8 mouse cellular contexts compared by ENCODE assay signal in genomic region chr7:122101747-122102244, GRCm38 (mm10). TPM values are rescaled to one million over a fixed set of nuclear protein-coding genes. Genes with fewer than 3 reads are reported as not detected.
DNase-seq lines count a peak whose midpoint lies in the region; ATAC-seq lines count a peak whose summit lies in the region.

Gene Ndufab1, minus strand, starts transcription at chr7:122101886.

- peaks cover 10% of the 10 kb centered on the region for H3K36me3 ChIP-seq in hindbrain, embryonic 15.5 days

- peak within 1 kb of the TSS; percentile 87 for H3K9ac ChIP-seq in hindbrain, embryonic 15.5 days

- H3K9me3 ChIP-seq in hindbrain, embryonic 15.5 days: no peaks in the 10 kb centered on the region

- H3K27me3 ChIP-seq in hindbrain, embryonic 15.5 days: no peaks in the 10 kb centered on the region

- peak within 1 kb of the TSS; percentile 81 for H3K27ac ChIP-seq in hindbrain, embryonic 15.5 days (replicated peaks)

- DNase-seq in T-cell, adult 2 months (ENCODE audit: low spot score): peak; percentile 82
- DNase-seq in cerebellum, postnatal 25 days: peak; percentile 95 to 96
- peak; percentile 84 to 88 for DNase-seq in frontal cortex, postnatal 36 days (ENCODE audit: low spot score in 2 of 2)
- DNase-seq in left cerebral cortex, adult 11 months (ENCODE audit: low spot score): peak; percentile 79
- peak; percentile 89 to 92 for DNase-seq in lung, postnatal 4 days
- DNase-seq in retina, postnatal 7 days (ENCODE audit: low read depth, low spot score): peak; percentile 82
- peak; percentile 84 for DNase-seq in urinary bladder, postnatal 14 days (ENCODE audit: low spot score)

- WGBS in hindbrain, embryonic 15.5 days: under 1% methylated on average over 32 of the region's 43 CpGs

- peak within 1 kb of the TSS; percentile 75 for H3K4me3 ChIP-seq in hindbrain, embryonic 15.5 days

- peak within 1 kb of the TSS; percentile 85 for H3K4me2 ChIP-seq in hindbrain, embryonic 15.5 days

- peak; percentile 98 for ATAC-seq in hindbrain, embryonic 15.5 days (ENCODE audit: low FRiP score, low read depth)

- peaks cover 26% of the 10 kb centered on the region for H3K4me1 ChIP-seq in hindbrain, embryonic 15.5 days (replicated peaks)

RNA-seq across cellular contexts. Expression of gene Ndufab1, which starts in this region (rescaled TPM):
- polyA plus RNA-seq in hindbrain, embryonic 15.5 days (2015; fragmentation: Nextera tagmentation; extraction: Ambion mirVana): 668 and 708 TPM in 2 replicates

Comparison
In these comparisons a context has a peak if more than half of its experiments do, and no peak if none do; other contexts are left out.
1. Peak in every context shown above with its lines: DNase-seq, ATAC-seq, H3K4me3 ChIP-seq and H3K27ac ChIP-seq.